Mouse (Mus musculus) left cerebral cortex, adult 9 months (tissue): ENCODE measurements around the gene Ugt2b38.
"Not testable (repeated sequence)": the region's sequence is repeated elsewhere in the genome, so short reads cannot be mapped to it uniquely, and the experiment has no call there.

Source experiments
- DNase-seq, 2 experiments: peaks; one replicate each; pipeline ENCODE4 v3.0.0; 2022; ENCODE audit warnings: low spot score in 2 of 2

Ugt2b38 gene

DNA sequence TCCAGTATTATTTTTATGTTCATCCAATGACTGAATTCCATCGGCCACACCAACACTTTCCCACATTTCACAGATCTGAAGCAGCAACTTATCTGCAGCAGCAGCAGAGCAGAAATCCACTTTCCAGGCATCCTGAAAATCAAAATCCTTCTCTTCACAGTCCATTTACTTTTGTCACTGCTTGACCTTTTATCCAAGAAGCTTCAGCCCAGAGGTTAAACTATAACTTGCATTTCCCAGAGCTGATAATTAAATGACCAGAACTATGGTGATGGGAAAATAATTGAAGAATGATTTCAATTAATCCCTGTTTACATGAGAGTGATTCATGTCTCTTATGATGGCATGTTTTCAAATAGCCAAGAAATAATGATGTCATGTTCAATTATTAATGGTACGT, at the start of gene Ugt2b38:
TSS of gene Ugt2b38 (minus strand) at position 163 of the 400 bp plus-strand sequence.
- not testable (repeated sequence) for DNase-seq

DNA sequence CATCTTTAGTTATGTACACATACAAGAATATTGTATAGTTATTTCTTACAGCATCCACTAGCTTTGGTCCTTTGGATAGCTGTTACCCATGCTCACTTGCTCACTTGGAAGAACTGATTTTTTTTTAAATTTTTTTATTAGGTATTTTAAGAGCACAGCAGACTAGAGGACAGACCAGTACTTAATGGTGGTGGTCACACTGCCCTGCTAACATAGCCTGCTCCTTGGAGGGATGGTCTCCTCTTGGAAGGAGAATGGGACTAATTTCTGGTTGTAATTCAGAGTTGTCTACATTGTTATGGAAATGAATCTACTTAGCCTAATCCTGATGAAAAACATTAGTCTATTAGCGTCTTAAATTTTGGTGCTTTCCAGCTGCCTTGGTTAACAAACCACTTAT, 34.8 kb upstream of the Ugt2b38 start:
- no peak for DNase-seq

DNA sequence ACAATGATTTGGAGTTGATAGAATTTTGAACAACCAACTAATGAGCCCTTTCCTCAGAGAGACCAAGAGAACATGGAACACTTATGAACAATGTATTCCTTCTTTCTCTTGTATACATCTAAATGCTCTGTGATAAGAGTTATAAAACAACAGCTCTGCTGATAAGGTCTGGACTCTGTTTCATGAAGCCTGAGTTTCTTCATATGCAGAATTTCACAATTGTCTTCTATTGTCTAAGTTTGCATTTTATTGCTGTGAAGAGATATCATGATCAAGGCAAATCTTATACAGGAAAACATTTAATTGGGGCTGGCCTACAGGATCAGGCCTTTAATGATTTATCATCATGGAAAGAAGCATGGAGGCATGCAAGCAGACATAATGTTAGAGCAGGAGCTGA, 33.7 kb upstream of the Ugt2b38 start:
- DNase-seq, result no peak

DNA sequence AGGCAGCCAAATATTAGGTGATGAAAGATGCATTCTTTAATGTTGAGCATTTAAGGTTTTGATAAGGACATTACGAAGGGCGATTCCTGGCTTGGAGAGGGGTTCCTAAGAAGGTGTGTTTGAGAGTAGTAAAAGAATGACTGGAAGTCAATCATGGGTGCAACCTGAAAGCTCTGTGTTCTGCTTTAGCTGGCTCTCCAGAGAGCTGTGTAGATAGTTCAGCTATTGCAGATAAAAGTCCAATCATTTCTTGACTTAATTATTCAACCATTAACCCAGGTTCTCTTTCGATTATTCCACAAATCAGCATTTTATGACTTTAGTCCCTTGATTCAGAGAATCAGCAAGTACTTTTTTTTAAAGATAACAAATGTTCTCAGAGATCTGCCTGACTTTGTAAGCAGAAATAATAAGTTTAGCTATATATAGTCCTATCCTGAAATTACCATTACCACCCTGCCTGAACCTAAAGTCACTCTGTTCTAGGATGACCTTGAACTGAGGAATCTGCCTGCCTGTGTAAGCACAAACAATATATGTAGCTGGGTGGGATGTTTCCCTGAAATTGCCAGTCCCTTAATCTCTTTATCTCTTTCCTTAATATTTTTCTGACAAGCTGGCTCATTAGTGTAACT, 32.3 kb upstream of the Ugt2b38 start:
- DNase-seq, result no peak

DNA sequence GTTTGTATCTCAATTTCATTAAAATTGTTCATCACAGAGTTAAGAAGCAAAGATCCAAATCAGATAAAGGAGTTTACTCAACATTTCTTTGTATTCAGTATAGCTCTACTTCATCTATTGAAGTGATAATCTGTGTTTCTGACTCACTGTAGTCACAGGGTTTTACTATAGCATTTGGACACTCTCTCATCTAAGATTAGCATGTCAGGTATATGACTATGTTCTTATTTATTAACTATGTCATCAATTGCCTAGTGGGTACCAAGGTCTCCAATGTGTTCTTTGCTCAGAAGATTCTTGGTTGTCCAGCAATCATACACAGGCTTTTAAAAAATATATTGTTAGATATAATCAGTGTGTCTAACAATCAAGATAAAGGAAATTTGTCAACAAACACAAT, 31.5 kb upstream of the Ugt2b38 start:
- no peak for DNase-seq

DNA sequence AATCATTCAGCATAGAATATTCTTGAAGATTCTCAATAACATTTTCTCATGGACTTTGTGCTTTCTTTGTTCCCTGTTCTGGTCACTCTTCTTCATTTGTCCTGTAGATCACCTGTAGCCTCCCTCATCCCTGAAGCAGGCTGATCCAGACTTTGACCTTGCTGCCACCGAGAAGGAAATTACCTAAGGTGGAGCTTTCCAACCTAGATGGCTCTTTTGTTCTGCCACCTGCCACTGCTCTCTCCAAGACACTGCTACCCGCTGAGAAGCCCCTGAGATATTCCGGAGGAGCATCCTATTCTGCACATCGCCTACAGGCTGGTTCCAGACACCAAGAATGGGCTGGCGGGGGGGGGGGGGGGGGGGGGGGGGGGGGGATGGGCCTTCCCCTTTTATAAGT, 28.5 kb upstream of the Ugt2b38 start:
- not testable (repeated sequence) for DNase-seq

DNA sequence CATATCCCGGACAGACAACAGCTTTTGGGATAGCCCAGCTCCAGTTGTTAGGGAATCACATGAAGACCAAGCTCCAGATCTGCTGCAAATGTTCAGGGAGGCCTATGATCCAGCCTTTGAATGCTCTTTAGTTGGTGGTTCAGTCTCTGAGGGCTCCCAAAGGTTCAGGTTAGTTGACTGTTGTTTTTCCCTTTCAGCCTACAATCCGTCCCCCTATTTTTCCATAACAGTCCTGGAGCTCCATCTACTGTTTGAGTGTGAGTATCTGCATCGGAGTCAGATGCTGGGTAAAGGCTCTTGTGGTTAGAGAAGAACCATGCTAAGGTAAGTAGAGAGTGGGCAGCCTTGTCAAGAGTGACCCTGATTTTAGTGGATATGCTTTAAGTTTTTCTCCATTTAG, 12.3 kb upstream of the Ugt2b38 start:
- peak in 1 of 2 experiments; percentile 18 for DNase-seq

DNA sequence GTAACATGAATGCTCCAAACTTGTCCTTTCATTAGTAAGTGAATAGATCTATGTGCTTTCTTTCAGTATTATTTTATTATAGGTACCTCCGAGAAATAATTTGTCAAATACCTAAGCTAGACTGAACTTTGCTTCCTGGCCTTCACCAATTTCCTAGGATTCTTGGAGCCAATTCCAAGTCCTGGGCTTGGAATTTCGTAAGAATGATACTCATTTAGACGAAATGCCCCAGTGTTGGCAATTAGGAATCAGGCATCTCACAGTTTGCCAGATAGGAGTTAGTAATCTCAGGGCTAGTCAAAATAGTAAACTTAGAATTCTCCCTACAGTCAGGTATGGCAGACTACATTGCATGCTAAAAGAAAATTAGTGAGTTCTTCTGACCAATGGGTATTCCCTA, 1.7 kb upstream of the Ugt2b38 start:
- no peak for DNase-seq

DNA sequence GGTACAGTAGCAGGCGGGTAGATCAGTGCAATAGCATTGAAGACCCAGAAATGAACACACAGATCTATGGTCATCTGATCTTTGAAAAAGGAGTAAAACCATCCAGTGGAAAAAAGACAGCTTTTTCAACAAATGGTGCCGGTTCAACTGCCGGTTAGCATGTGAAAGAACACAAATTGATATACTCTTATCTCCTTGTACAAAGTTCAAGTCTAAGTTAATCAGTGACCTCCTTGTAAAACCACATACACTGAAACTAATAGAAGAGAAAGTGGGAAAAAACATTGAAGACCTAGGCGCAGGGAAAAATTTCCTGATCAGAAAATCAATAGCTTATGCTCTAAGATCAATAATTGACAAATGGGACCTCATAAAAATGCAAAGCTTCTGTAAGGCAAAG, 27.0 kb downstream of the Ugt2b38 start:
- DNase-seq, result no peak

DNA sequence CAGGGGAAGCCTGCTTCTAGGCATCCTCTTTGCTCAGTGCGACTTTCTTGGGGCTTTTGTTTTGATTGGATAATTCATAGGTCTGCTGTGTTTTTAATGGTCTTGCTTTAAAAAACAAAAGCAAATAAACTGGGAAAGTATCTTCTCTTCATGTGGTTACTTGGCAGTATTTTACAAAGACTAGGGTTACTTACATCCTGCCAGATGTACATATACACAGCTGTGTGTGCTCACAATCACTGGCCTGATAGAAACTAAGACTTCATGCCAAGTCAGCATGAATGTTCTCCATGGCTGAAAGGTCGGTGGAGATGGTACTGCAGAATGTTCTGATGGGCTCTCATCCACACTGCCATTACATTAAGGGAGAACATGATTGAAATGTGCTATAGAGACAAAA, 33.2 kb downstream of the Ugt2b38 start:
- DNase-seq, result no peak

DNA sequence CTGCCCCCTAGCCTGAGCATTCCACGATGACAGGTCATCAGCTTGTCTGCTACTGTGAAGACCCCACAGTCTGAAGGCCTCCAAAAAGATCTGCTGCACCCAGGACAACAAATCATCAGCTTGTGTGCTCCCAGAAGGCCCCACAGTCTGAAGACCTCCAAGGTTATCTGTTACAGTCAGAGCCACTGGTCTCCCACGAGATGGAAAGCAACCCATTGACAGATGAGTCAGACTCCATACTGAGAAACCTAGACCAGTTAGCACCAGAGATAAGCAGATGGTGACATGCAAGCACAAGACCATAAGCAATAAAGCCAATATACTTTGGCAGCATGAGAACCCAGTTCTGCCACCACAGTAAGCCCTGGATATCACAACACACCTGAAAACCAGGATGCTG, 43.8 kb downstream of the Ugt2b38 start:
- no peak for DNase-seq

DNA sequence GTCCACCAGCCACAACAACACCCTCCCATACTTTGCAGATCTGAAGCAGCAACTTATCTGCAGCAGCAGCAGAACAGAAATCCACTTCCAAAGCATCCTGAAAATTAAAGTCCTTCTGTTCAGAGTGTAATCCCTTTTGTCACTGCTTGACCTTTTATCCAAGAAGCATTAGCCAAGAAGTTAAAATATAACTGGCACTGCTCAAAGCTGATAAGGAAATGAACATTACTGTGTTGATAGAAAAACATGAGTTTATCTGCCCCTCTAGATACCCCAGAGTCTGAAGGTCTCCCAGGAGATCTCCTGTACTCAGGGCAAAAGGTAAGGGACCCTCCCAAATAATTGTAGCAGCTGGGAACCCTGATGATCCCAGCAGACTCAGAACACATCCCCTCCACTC, 44.2 kb downstream of the Ugt2b38 start:
- no peak for DNase-seq

DNA sequence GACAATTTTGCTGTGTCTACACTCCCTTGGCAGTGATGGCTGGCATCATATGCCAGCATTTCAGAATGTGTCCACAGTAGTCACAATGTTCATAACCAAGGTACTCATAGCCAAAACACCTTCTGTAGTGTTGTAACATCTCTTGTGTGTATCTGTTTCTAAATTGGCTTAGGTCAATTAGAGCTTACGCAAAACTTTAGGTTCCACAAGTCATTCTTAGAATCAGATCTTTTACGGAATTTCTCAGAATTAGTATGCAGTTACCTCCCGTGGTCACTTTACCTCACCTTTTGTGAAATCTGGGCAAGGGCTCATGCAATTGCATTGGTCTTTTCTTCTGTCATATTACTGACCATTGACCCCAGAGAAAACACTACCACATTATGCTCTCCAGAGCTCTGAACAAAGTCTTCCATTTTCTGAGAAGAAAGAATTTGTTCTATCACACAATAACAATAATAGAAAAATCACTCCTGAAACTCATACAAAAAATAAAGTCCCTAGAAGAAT, 48.1 kb downstream of the Ugt2b38 start:
- no peak for DNase-seq

DNA sequence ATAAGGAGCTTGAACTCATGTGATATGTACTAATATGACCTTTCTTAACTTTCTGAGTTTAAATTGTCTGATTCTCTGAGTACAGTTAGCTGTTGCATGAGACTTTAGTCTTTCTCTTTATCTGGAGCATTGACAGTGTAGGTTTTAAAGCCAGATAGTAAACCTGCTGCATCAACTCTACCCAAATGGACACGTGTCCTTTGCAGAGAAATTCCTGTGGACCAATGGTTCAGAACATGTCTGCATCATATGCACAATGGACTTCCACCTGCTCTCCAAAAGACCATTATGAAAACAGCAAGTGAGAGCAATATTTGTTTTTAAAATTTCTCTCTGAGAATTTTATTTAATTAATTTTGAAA, 50.5 kb downstream of the Ugt2b38 start:
- DNase-seq, result no peak

DNA sequence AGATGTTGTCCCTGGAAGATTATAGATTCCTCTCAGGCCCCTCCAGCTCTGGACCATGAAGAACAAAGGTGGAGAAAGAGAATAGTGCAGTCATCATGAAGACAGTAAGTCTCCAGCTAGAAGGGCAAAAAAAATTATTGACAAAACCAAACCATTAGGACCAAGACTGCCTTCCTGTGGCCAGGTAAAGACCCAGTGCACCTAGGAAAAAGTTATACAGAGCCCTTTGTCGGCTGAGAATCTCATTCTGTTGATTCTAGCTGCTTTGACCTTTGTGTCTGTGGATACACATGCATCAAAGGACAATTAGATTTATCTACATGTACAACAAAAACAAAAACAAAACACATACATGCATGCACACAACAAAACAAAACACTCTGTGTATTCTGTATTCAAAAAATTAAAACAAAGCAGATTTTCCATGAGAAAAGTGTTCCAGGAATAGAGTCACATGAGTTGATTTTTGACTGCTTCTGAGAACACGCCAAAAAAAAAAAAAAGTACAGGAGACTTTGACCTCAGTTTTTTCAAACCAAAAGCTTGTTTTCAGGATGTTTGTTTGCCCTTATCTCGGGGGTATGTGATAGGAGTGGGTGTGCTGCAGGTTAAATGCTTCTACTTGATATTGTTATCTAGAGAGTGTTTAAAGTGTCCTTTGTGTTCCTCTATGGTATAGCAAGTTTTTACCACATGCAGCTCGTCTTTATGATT, 51.1 kb downstream of the Ugt2b38 start:
- DNase-seq, result not testable (repeated sequence)
